Mouse (Mus musculus) testis, adult 2 months (tissue): ENCODE measurements around the gene Hist1h1c.

ENCODE experiments used
- CTCF ChIP-seq: fragments of 200-500 bp; IDR thresholded peaks from 2 replicates; pipeline ENCODE4 v1.5.1; 2012; ENCODE audit warnings: low read depth, mild to moderate bottlenecking, inconsistent platforms, low read length, moderate library complexity; ENCODE audit not compliant: control insufficient read depth, insufficient read depth, insufficient replicate concordance
- POLR2A ChIP-seq: fragments of 200-500 bp; IDR thresholded peaks from 2 replicates; pipeline ENCODE4 v1.6.1; 2012; ENCODE audit warnings: low read depth, mild to moderate bottlenecking, inconsistent platforms, low read length, moderate library complexity; ENCODE audit not compliant: control insufficient read depth

- TF ChIP-seq POLR2A (no peak), CTCF (no peak)
Measured at GRCm38 (mm10) chr13:23764324-23765171, 25.9 kb downstream of the Hist1h1c start.
